Mouse (Mus musculus): Measurements from ENCODE around the gene Ankrd54.

DNA sequence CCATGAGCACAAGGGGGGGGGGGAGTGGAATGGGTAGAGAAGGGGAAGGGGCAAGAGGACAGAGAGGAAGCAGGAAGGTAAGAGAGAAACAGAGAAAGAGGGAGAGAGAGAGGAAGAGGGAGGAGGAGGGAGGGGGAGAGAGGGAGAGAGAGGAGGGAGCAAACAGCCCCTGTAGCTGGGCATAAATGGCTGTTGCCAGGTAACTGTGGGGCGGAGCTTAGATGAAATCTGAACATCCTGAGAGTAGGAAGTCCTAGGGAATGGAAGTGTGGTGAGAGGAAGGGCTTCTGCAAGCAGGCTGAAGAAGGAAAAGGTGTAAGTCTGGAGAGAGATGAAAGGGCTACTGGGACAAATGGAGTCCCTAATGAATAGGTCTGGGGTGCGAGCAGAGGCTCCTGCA lies 3.6 kb upstream of the Ankrd54 start:
- no peak for TF ChIP-seq CTCF (IDR thresholded peaks at IDR 0.05; ENCODE audit: low read depth)
- no peak for TF ChIP-seq EP300 (IDR thresholded peaks at IDR 0.05; ENCODE audit: low read depth)
